Mouse (Mus musculus): ENCODE results near the gene Banp.

The Banp gene

GRCm38 (mm10) chr8:121987892-121988291 lies 38.3 kb downstream of the Banp start:
- no peak for DNase-seq

- no peak for DNase-seq
Measured at GRCm38 (mm10) chr8:121990506-121991255, 41.1 kb downstream of the Banp start.

DNA sequence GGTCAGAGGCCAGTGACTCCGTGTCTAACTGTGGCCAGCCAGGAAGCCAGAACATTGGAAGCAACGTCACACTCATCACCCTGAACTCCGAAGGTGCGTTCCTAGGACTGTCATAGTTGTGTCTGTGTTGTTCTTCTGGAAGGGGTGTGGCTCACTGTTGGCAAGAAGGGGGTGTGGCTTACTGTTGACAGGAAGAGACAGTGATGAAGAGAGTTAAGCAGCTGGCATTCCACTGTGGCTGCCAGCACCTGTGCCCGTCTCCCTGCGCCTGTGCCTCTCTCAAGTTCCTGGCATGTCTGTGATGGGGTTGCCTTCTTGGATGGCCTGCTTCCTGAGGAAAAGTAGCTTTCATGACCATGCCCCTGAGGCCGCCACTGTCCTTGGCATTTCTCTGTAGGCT lies 42.1 kb downstream of the Banp start:
- no peak for DNase-seq

DNA sequence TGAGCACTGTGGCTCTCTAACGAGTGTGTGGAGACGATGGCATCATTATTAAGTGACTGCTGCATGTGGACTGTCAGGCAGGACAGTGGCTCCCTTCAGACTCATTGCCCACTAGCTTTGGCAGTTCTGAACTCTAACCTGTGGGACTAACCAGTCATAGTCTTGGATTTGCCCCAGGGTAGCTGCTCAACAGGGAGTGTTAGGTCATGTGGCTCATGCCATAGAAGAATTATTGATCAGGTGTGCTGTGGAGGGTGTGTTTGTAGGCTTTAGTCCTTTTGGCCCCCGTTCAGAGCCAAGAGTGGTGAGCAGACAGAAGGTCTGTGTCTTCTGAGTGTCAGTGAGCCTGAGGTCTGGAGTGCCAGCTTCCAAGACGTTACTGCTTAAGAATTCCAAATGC lies 43.4 kb downstream of the Banp start:
- no peak for DNase-seq

- DNase-seq: no peak
Measured at GRCm38 (mm10) chr8:121995112-121995511, 45.6 kb downstream of the Banp start.

GRCm38 (mm10) chr8:121995895-121996294 lies 46.3 kb downstream of the Banp start:
- DNase-seq: peak; percentile 70

DNA sequence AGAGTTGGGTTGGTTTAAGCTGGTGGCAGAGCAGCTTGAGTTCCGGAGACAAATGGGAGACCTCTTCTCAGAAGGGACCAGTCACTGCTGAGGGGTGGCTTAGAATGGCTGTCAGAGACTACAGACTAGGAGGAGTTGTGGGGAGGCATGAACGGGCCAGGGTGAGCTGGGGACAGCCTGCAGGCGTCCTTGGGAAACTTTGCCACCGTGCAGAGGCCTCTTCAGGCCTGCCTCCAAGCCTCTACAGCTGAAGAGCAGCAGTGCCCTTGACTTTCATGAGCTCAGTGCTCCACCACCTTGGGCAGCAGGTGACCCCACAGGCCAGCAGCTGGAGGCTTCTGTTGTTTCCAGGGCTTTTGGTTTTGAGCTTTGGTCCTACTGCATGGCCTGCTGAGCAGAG lies 49.1 kb downstream of the Banp start:
- DNase-seq: no peak

- no peak for DNase-seq
Measured at GRCm38 (mm10) chr8:121999211-121999610, 49.7 kb downstream of the Banp start.

GRCm38 (mm10) chr8:122001339-122002115 lies 52.0 kb downstream of the Banp start:
- peak; percentile 68 for DNase-seq

- no peak for DNase-seq
Measured at GRCm38 (mm10) chr8:122003646-122004045, 54.1 kb downstream of the Banp start.

DNA sequence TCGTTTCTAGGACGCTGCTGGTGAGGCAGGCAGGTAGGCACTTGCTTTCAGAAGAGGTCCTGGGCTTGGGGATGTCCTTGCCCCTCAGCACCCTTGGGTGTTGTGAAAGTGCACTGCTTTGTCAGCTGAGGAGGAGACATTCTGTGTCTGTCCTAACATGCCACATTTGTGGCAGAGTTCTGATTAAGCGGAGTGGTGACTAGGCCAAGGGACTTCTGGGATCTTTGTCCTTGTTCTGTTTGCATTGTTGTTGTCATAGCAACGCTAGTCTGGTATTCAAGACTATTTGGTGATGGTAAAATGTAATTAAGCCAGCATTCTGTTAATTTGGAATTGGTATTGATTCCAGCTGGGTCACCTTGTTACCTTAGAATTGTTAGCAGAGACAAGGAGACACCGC lies 54.6 kb downstream of the Banp start:
- no peak for DNase-seq

- DNase-seq: no peak
Measured at GRCm38 (mm10) chr8:122005422-122006204, 56.1 kb downstream of the Banp start.

DNA sequence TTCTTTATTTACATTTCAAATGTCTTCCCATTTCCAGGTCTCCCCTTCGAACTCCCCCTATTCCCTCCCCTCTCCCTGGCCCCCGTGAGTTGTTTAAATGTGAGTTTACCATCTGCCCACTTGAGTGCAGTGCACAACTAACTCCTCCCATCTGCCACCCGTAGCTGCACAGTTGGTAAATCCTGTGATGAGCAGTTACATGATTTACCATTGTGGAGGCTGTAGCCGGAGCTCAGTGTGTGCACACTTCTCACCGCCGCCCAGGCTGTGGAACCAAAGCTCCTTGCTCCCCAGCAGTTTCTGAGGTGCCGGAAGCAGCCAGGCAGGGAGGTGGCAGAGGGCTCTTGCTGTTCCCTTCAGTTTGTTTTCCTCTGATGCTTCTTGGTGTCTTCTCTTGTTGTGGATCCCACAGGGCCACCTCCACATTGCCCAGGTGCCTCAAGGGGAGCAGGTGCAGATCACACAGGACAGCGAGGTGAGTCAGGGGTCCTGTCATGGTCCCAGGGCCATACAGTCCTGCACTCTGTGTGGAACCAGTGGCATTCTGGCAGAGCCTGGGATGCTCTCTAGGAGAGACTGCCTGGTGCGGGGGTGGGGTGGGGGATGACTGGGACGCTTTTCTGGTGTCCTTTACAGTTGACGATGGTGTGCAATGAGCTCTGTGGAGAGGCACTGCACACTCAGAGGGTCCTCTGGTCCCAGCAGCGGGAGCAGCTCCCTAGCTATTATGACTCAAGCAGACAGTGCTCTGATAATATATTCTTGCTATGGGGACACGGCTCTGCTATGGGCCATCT lies 57.3 kb downstream of the Banp start:
- no peak for DNase-seq

DNA sequence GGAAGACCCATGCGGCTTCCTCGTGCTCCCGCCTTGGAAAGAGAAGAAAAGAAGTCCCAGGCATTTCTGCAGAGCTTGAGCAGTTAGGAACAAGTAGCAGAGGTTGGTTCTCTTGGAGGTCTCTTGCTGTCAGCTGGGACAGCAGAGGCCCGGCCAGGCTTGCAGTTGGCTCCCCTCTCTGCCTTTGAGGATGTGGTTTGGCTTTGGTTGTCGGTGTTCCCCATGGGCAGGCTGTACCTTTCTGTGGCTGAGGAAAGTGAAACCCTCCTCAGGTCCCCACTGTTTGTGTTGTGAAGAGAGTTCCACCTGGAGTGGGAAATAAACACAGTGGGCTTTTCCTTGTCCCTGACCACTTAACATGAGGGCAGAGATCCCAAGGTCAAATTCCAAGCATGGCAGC lies 58.8 kb downstream of the Banp start:
- DNase-seq: no peak

GRCm38 (mm10) chr8:122010638-122011037 lies 61.1 kb downstream of the Banp start:
- DNase-seq: no peak

GRCm38 (mm10) chr8:122011066-122011588 lies 61.6 kb downstream of the Banp start:
- DNase-seq: no peak

- DNase-seq: no peak
Measured at GRCm38 (mm10) chr8:122014606-122015005, 65.1 kb downstream of the Banp start.

DNA sequence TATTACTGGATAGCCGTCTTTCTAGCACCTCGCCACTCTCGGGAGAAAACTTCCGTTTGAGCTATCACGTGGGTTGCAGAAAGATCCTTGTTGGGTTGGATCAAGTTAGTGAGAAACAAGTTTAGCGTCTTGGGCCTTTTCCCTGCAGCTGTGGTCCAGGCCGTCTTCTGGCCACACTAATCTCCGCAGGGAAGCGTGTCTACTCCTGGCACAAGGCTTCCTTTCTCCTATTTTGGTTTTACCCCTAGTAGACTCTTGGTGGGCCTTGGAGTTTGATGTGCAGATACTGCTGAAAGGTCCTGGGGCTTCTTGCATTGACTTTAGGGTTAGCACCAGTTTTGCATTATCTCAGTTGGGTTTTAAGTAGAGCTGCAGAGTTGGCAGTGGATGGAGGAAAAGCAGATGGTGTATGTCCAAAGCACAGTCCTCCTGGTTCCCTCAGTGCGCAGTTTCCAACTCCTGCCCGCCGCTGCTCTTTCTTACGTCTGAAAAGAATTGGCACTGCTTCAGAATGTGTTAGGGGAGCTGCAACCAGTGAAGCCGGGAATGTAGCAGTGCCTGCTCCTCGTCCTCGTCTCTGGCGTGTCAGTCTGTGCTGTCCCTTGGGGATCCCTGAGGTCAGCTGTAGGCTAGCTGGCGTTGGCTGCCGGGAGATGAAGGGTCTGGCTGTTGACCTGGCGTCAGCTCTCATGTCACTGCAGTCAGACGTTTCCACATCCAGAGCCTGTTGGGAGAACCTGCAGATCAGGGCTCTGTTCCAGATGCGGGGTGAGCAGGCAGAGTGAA lies 68.7 kb downstream of the Banp start:
- peak; percentile 47 for DNase-seq

- DNase-seq: no peak
Measured at GRCm38 (mm10) chr8:122019162-122019561, 69.6 kb downstream of the Banp start.

GRCm38 (mm10) chr8:122020050-122020771 lies 70.7 kb downstream of the Banp start:
- DNase-seq: no peak

DNA sequence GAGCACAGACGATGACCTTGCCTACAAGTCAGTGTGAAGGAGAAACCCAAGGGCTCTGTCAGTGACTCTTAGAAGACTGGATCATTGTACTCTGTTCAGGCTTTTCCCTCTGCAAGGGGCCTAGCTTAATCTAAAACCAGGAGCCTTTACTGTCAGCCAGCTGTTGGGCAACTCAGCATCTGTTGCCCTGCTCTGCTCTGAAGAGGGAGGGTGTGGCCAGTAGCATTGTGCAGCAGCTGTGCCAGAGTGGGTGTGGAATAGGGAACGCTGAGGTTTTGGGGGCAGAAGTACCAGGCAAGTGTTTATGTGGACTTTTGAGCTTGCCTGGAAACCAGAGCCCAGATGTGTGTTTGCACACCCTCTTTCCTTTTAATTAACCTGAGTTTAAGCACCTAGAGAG lies 72.2 kb downstream of the Banp start:
- DNase-seq: peak; percentile 75
